Mouse (Mus musculus): ENCODE results near the gene Fbln1. TPM values are rescaled to one million over a fixed set of nuclear protein-coding genes. Genes with fewer than 3 reads are reported as not detected.
"Not testable (repeated sequence)": the region's sequence is repeated elsewhere in the genome, so short reads cannot be mapped to it uniquely, and the experiment has no call there.

The Fbln1 gene
- polyA plus RNA-seq, 1 experiment from 2014 or later = 63.3 TPM

GRCm38 (mm10) chr15:85307061-85307660 is 101.4 kb downstream of the Fbln1 start:
- Histone ChIP-seq H3K4me3 (no peak overlapping the region), H3K36me3 (ENCODE audit: poor library complexity, severe bottlenecking) (no peaks in the 10 kb centered on the region), H3K4me2 (no peak overlapping the region), H3K27me3 (no peaks in the 10 kb centered on the region), H3K27ac (no peak overlapping the region), H3K4me1 (no peaks in the 10 kb centered on the region), H3K9me3 (replicated peaks) (peaks cover 4% of the 10 kb centered on the region; the same call in 1 of the 2 replicates), H3K9ac (no peak overlapping the region)
- WGBS = 94% methylated on average over 2 of the region's 2 CpGs
- no peak for ATAC-seq

- no peaks in the 10 kb centered on the region for H3K27me3 ChIP-seq
- no peak overlapping the region for H3K27ac ChIP-seq
- H3K9me3 ChIP-seq (replicated peaks) = no peaks in the 10 kb centered on the region
- no peaks in the 10 kb centered on the region for H3K36me3 ChIP-seq (ENCODE audit: poor library complexity, severe bottlenecking)
- H3K4me3 ChIP-seq = no peak overlapping the region
- 78% methylated on average over 10 of the region's 10 CpGs for WGBS
- peaks cover 6% of the 10 kb centered on the region; the same call in 1 of the 2 replicates for H3K4me1 ChIP-seq
- no peak overlapping the region for H3K9ac ChIP-seq
- H3K4me2 ChIP-seq = no peak overlapping the region
- no peak for ATAC-seq
Observed at GRCm38 (mm10) chr15:85311058-85311657, 105.4 kb downstream of the Fbln1 start.

GRCm38 (mm10) chr15:85315378-85316025 is 109.8 kb downstream of the Fbln1 start:
- peaks cover 6% of the 10 kb centered on the region; the same call in 1 of the 2 replicates for H3K4me1 ChIP-seq
- peak; percentile 81 for ATAC-seq
- no peak overlapping the region for H3K4me3 ChIP-seq
- WGBS = 35% methylated on average over 11 of the region's 13 CpGs
- H3K27ac ChIP-seq = no peak overlapping the region
- H3K27me3 ChIP-seq = no peaks in the 10 kb centered on the region
- H3K9me3 ChIP-seq (replicated peaks) = no peaks in the 10 kb centered on the region
- no peak overlapping the region for H3K9ac ChIP-seq
- no peaks in the 10 kb centered on the region for H3K36me3 ChIP-seq (ENCODE audit: poor library complexity, severe bottlenecking)
- H3K4me2 ChIP-seq = no peak overlapping the region

GRCm38 (mm10) chr15:85316342-85317140 is 110.8 kb downstream of the Fbln1 start:
- WGBS = 51% methylated on average over 14 of the region's 14 CpGs
- H3K9me3 ChIP-seq (replicated peaks) = no peaks in the 10 kb centered on the region
- no peaks in the 10 kb centered on the region for H3K27me3 ChIP-seq

GRCm38 (mm10) chr15:85319924-85320668 is 114.3 kb downstream of the Fbln1 start:
- Histone ChIP-seq H3K9me3 (replicated peaks) (no peaks in the 10 kb centered on the region), H3K27ac (no peak overlapping the region), H3K4me2 (no peak overlapping the region), H3K9ac (no peak overlapping the region), H3K36me3 (ENCODE audit: poor library complexity, severe bottlenecking) (no peaks in the 10 kb centered on the region), H3K4me1 (no peaks in the 10 kb centered on the region), H3K4me3 (no peak overlapping the region), H3K27me3 (no peaks in the 10 kb centered on the region)
- ATAC-seq = no peak
- 87% methylated on average over 11 of the region's 11 CpGs for WGBS

More at GRCm38 (mm10) chr15:85316342-85317140, 110.8 kb downstream of the Fbln1 start:
- H3K4me3 ChIP-seq = no peak overlapping the region
- peaks cover 6% of the 10 kb centered on the region; the same call in 1 of the 2 replicates for H3K4me1 ChIP-seq
- no peak overlapping the region for H3K27ac ChIP-seq
- H3K9ac ChIP-seq = no peak overlapping the region
- ATAC-seq = no peak
- H3K36me3 ChIP-seq (ENCODE audit: poor library complexity, severe bottlenecking) = no peaks in the 10 kb centered on the region
- H3K4me2 ChIP-seq = no peak overlapping the region

DNA sequence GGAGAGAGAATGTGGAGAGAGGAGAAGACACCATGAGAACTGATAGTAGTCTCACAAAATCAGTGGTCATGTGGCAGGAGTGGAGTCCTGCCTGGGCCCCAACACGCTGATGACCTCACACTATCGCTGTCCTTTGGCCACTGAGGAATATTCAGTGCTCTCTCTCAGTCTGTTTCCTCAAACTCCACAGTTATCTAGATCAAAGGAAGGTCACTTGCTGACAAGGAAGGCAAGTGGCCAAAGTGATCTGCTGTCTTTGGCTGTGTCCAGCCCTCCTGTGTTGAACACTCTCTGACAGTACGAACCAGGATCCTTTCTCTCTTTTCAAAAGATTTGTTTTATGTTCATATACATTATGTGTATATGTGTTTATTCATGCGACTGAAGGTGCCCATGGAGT is 117.5 kb downstream of the Fbln1 start:
- no peak overlapping the region for H3K27ac ChIP-seq
- H3K36me3 ChIP-seq (ENCODE audit: poor library complexity, severe bottlenecking) = no peaks in the 10 kb centered on the region
- 95% methylated on average over 4 of the region's 4 CpGs for WGBS
- H3K9me3 ChIP-seq (replicated peaks) = no peaks in the 10 kb centered on the region
- no peak for ATAC-seq
- H3K4me2 ChIP-seq = no peak overlapping the region
- no peak overlapping the region for H3K4me3 ChIP-seq
- H3K4me1 ChIP-seq = no peaks in the 10 kb centered on the region
- H3K9ac ChIP-seq = no peak overlapping the region
- no peaks in the 10 kb centered on the region for H3K27me3 ChIP-seq

- Histone ChIP-seq H3K4me3 (no peak overlapping the region), H3K4me2 (no peak overlapping the region), H3K4me1 (no peaks in the 10 kb centered on the region), H3K36me3 (ENCODE audit: poor library complexity, severe bottlenecking) (no peaks in the 10 kb centered on the region), H3K9ac (no peak overlapping the region), H3K27ac (no peak overlapping the region), H3K9me3 (replicated peaks) (no peaks in the 10 kb centered on the region; the same call in 1 of the 2 replicates), H3K27me3 (no peaks in the 10 kb centered on the region)
- 90% methylated on average over 1 of the region's 1 CpGs for WGBS
- no peak for ATAC-seq
Observed at GRCm38 (mm10) chr15:85324426-85324825, 118.7 kb downstream of the Fbln1 start.

DNA sequence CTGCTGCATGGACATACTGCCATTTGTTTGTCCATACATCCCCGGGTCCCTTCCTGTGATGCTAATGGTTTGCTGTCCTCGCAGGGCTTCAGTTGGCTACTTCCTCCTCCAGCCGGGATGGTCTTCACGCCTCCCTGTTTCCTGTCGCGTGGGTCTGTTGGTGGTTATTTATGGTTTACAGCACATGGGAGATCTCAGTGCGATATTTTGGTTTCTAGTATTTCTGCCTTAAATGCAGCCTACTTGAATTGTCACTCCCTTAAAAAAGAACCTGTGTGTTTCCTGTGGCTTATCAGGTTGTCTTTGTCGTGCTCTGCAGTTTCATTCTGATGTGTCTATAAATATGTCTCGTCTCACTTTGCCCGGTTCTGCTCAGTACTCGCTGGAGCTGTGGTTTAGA is 122.1 kb downstream of the Fbln1 start:
- H3K9ac ChIP-seq = no peak overlapping the region
- H3K27ac ChIP-seq = no peak overlapping the region
- H3K36me3 ChIP-seq (ENCODE audit: poor library complexity, severe bottlenecking) = no peaks in the 10 kb centered on the region
- H3K27me3 ChIP-seq = no peaks in the 10 kb centered on the region
- no peaks in the 10 kb centered on the region for H3K4me1 ChIP-seq
- no peak for ATAC-seq
- no peak overlapping the region for H3K4me3 ChIP-seq
- H3K4me2 ChIP-seq = no peak overlapping the region
- 79% methylated on average over 11 of the region's 11 CpGs for WGBS
- H3K9me3 ChIP-seq (replicated peaks) = no peaks in the 10 kb centered on the region; the same call in 1 of the 2 replicates

DNA sequence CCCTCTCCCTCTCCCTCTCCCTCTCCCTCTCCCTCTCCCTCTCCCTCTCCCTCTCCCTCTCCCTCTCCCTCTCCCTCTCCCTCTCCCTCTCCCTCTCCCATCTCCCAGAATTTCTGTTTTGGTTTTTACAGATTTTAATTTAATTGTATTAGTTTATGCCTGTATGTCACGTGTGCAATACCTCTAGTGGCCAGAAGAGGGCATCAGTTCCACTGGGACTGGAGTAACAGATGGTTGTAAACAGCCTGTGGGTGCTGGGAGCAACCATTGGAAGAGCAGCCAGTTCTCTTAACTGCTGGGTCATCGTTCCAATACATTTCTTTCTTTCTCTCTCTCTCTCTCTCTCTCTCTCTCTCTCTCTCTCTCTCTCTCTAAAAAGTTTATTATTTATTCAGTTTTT is 122.7 kb downstream of the Fbln1 start:
- H3K4me3 ChIP-seq; H3K27me3 ChIP-seq; H3K9ac ChIP-seq; H3K36me3 ChIP-seq (ENCODE audit: poor library complexity, severe bottlenecking); ATAC-seq; H3K9me3 ChIP-seq (replicated peaks); H3K4me2 ChIP-seq; H3K4me1 ChIP-seq; H3K27ac ChIP-seq: not testable (repeated sequence)
- 74% methylated on average over 2 of the region's 2 CpGs for WGBS

- Histone ChIP-seq H3K9me3 (replicated peaks) (no peaks in the 10 kb centered on the region; the same call in 1 of the 2 replicates), H3K36me3 (ENCODE audit: poor library complexity, severe bottlenecking) (no peaks in the 10 kb centered on the region), H3K27me3 (no peaks in the 10 kb centered on the region), H3K4me1 (no peaks in the 10 kb centered on the region), H3K9ac (no peak overlapping the region), H3K4me3 (no peak overlapping the region), H3K27ac (no peak overlapping the region), H3K4me2 (no peak overlapping the region)
- ATAC-seq = no peak
- WGBS = 92% methylated on average over 5 of the region's 5 CpGs
Observed at GRCm38 (mm10) chr15:85329096-85329495, 123.3 kb downstream of the Fbln1 start.

- no peak overlapping the region for H3K9ac ChIP-seq
- H3K27me3 ChIP-seq = no peaks in the 10 kb centered on the region
- H3K4me3 ChIP-seq = no peak overlapping the region
- no peak overlapping the region for H3K4me2 ChIP-seq
- no peaks in the 10 kb centered on the region; the same call in 1 of the 2 replicates for H3K9me3 ChIP-seq (replicated peaks)
- no peak overlapping the region for H3K27ac ChIP-seq
- WGBS = 92% methylated on average over 6 of the region's 6 CpGs
- H3K4me1 ChIP-seq = no peaks in the 10 kb centered on the region
- no peak for ATAC-seq
- H3K36me3 ChIP-seq (ENCODE audit: poor library complexity, severe bottlenecking) = no peaks in the 10 kb centered on the region
Observed at GRCm38 (mm10) chr15:85330024-85330423, 124.3 kb downstream of the Fbln1 start.

Measured in forebrain, embryonic 13.5 days (tissue).